Mouse (Mus musculus) heart, embryonic 11.5 days (tissue): ENCODE measurements at regions not wholly inside any gene's neighbourhood (a gene's known extent, or its start where the extent isn't known, plus 50 kb on each side); places are given as distances from the start of the nearest gene placed in this dataset.
A peak's percentile ranks its signal among the peaks of the same experiment; 100 is the strongest.

Source experiments
- ATAC-seq: fragments of 200-750 bp; cut with Nextera tagmentation; replicated peaks from 2 replicates; pipeline ENCODE4 v1.8.0; 2017; ENCODE audit warnings: moderate library complexity; ENCODE audit not compliant: insufficient number of reproducible peaks, low FRiP score, low TSS enrichment
- H3K27ac ChIP-seq: fragments of 300-500 bp; sonication (generic); 2 replicates; pipeline ENCODE4 v1.5.1; 2014; ENCODE audit warnings: mild to moderate bottlenecking, low read depth, low read length
- H3K27me3 ChIP-seq: fragments of 300-500 bp; sonication (generic); 2 replicates; pipeline ENCODE4 v1.6.1; 2014; ENCODE audit warnings: mild to moderate bottlenecking, low read length, mixed read lengths; ENCODE audit not compliant: control insufficient read depth, insufficient read depth
- H3K36me3 ChIP-seq: fragments of 300-500 bp; sonication (generic); 2 replicates; pipeline ENCODE4 v1.6.1; 2014; ENCODE audit warnings: mild to moderate bottlenecking, low read length, moderate library complexity, mixed read lengths; ENCODE audit not compliant: control insufficient read depth, insufficient read depth
- H3K4me1 ChIP-seq: fragments of 300-500 bp; sonication (generic); 2 replicates; pipeline ENCODE4 v1.6.1; 2014; ENCODE audit warnings: low read length; ENCODE audit not compliant: control insufficient read depth, insufficient read depth
- H3K4me2 ChIP-seq: fragments of 300-500 bp; sonication (generic); 2 replicates; pipeline ENCODE4 v1.6.1; 2014; ENCODE audit warnings: mild to moderate bottlenecking, moderate library complexity
- H3K4me3 ChIP-seq: fragments of 300-500 bp; sonication (generic); 2 replicates; pipeline ENCODE4 v1.5.1; 2014; ENCODE audit warnings: low read depth, low read length
- H3K9ac ChIP-seq: fragments of 300-500 bp; sonication (generic); 2 replicates; pipeline ENCODE4 v1.6.1; 2014; ENCODE audit warnings: mild to moderate bottlenecking, low read depth, low read length, moderate library complexity
- H3K9me3 ChIP-seq: fragments of 300-500 bp; sonication (generic); replicated peaks from 2 replicates; pipeline ENCODE4 v1.6.1; 2016; ENCODE audit warnings: low read length; ENCODE audit not compliant: control insufficient read depth
- WGBS: fragments of 180-500 bp; shearing (Covaris S2); extraction: QIAGEN DNeasy Blood & Tissue Kit; methylation state at CpG from one replicate; pipeline ENCODE4 v1.1.7; 2014; ENCODE audit not compliant: insufficient replicate concordance; 5-methylcytosine and 5-hydroxymethylcytosine counted together

- 77% methylated on average over 4 of the region's 4 CpGs for WGBS
- Histone ChIP-seq H3K9me3 (no peaks in the 10 kb centered on the region), H3K9ac (no peak overlapping the region), H3K4me2 (no peak overlapping the region), H3K27me3 (no peaks in the 10 kb centered on the region), H3K27ac (no peak overlapping the region), H3K4me1 (no peaks in the 10 kb centered on the region), H3K36me3 (no peaks in the 10 kb centered on the region), H3K4me3 (no peak overlapping the region)
- no peak for ATAC-seq
Observed at GRCm38 (mm10) chr8:9027672-9028071, 337.4 kb upstream of the Arglu1 start.

GRCm38 (mm10) chr8:9025872-9026271 lies 335.6 kb upstream of the Arglu1 start:
- H3K4me3 ChIP-seq: no peak overlapping the region
- 46% methylated on average over 3 of the region's 3 CpGs for WGBS
- H3K9me3 ChIP-seq: no peaks in the 10 kb centered on the region
- H3K27me3 ChIP-seq: no peaks in the 10 kb centered on the region
- no peak overlapping the region for H3K27ac ChIP-seq
- H3K4me2 ChIP-seq: no peak overlapping the region
- ATAC-seq: no peak
- no peak overlapping the region for H3K9ac ChIP-seq
- no peaks in the 10 kb centered on the region for H3K36me3 ChIP-seq
- H3K4me1 ChIP-seq: no peaks in the 10 kb centered on the region

GRCm38 (mm10) chr8:9025378-9025777 lies 335.1 kb upstream of the Arglu1 start:
- Histone ChIP-seq H3K9me3 (no peaks in the 10 kb centered on the region), H3K36me3 (no peaks in the 10 kb centered on the region), H3K9ac (no peak overlapping the region), H3K27me3 (no peaks in the 10 kb centered on the region), H3K4me1 (no peaks in the 10 kb centered on the region), H3K4me2 (no peak overlapping the region), H3K4me3 (no peak overlapping the region), H3K27ac (no peak overlapping the region)
- ATAC-seq: no peak
- 33% methylated on average over 3 of the region's 3 CpGs for WGBS

- Histone ChIP-seq H3K27me3 (no peaks in the 10 kb centered on the region), H3K4me2 (no peak overlapping the region), H3K36me3 (no peaks in the 10 kb centered on the region), H3K9me3 (no peaks in the 10 kb centered on the region), H3K9ac (no peak overlapping the region), H3K4me3 (no peak overlapping the region), H3K27ac (no peak overlapping the region), H3K4me1 (0 out of 2 replicates have a peak, but pooled peaks cover 3% of the 10 kb centered on the region)
- ATAC-seq: no peak
- WGBS: 75% methylated on average over 2 of the region's 2 CpGs
Observed at GRCm38 (mm10) chr8:9020744-9021143, 330.4 kb upstream of the Arglu1 start.

- Histone ChIP-seq H3K4me1 (0 out of 2 replicates have a peak, but pooled peaks cover 3% of the 10 kb centered on the region), H3K36me3 (no peaks in the 10 kb centered on the region), H3K27me3 (no peaks in the 10 kb centered on the region), H3K27ac (no peak overlapping the region), H3K4me3 (no peak overlapping the region), H3K9ac (no peak overlapping the region), H3K9me3 (no peaks in the 10 kb centered on the region), H3K4me2 (no peak overlapping the region)
- ATAC-seq: no peak
- WGBS: 74% methylated on average over 3 of the region's 3 CpGs
Observed at GRCm38 (mm10) chr8:9020180-9020579, 329.9 kb upstream of the Arglu1 start.

- Histone ChIP-seq H3K9me3 (no peaks in the 10 kb centered on the region), H3K4me3 (no peak overlapping the region), H3K27me3 (no peaks in the 10 kb centered on the region), H3K4me1 (no peaks in the 10 kb centered on the region; the same call in 1 of the 2 replicates), H3K4me2 (no peak overlapping the region), H3K27ac (no peak overlapping the region), H3K9ac (no peak overlapping the region), H3K36me3 (no peaks in the 10 kb centered on the region)
- no peak for ATAC-seq
- 20% methylated on average over 3 of the region's 3 CpGs for WGBS
Observed at GRCm38 (mm10) chr8:9011785-9012510, 321.6 kb upstream of the Arglu1 start.

GRCm38 (mm10) chr8:9008006-9008780 lies 317.9 kb upstream of the Arglu1 start:
- Histone ChIP-seq H3K4me2 (no peak overlapping the region), H3K27ac (0 out of 2 replicates have a peak overlapping the region, but pooled peaks have one; percentile 25), H3K36me3 (no peaks in the 10 kb centered on the region), H3K9ac (no peak overlapping the region), H3K9me3 (no peaks in the 10 kb centered on the region), H3K4me3 (no peak overlapping the region), H3K4me1 (no peaks in the 10 kb centered on the region; the same call in 1 of the 2 replicates), H3K27me3 (no peaks in the 10 kb centered on the region)
- 48% methylated on average over 11 of the region's 11 CpGs for WGBS
- peak; percentile 22; the same call in 1 of the 2 replicates for ATAC-seq

- ATAC-seq: no peak
- Histone ChIP-seq H3K27ac (no peak overlapping the region), H3K9ac (no peak overlapping the region), H3K4me2 (no peak overlapping the region), H3K4me3 (no peak overlapping the region), H3K27me3 (no peaks in the 10 kb centered on the region), H3K9me3 (no peaks in the 10 kb centered on the region), H3K4me1 (no peaks in the 10 kb centered on the region; the same call in 1 of the 2 replicates), H3K36me3 (no peaks in the 10 kb centered on the region)
- 78% methylated on average over 5 of the region's 5 CpGs for WGBS
Observed at GRCm38 (mm10) chr8:8999914-9000313, 309.6 kb upstream of the Arglu1 start.
